Mouse (Mus musculus) forebrain, embryonic 14.5 days (tissue): Measurements from ENCODE around the gene Mt1. TPM values are rescaled to one million over a fixed set of nuclear protein-coding genes. Genes with fewer than 3 reads are reported as not detected.

Experiments used
- ATAC-seq: fragments of 200-750 bp; cut with Nextera tagmentation; 2 replicates; pipeline ENCODE4 v1.8.0; 2017; ENCODE audit warnings: mild to moderate bottlenecking, moderate library complexity
- DNase-seq: peaks from one replicate; pipeline ENCODE4 v3.0.0-alpha.2; 2015; ENCODE audit warnings: low spot score
- H3K27ac ChIP-seq: fragments of 300-500 bp; sonication (generic); 2 replicates; pipeline ENCODE4 v1.5.1; 2014; ENCODE audit warnings: low read depth, mild to moderate bottlenecking, control low read depth, low read length, moderate library complexity
- H3K27me3 ChIP-seq: fragments of 300-500 bp; sonication (generic); replicated peaks from 2 replicates; pipeline ENCODE4 v1.6.1; 2014; ENCODE audit warnings: low read length, control low read depth, mixed read lengths; ENCODE audit not compliant: control insufficient read depth, insufficient read depth
- H3K36me3 ChIP-seq: fragments of 300-500 bp; sonication (generic); 2 replicates; pipeline ENCODE4 v1.6.1; 2014; ENCODE audit warnings: low read length, control low read depth; ENCODE audit not compliant: control insufficient read depth, insufficient read depth
- H3K4me1 ChIP-seq: fragments of 300-500 bp; sonication (generic); 2 replicates; pipeline ENCODE4 v1.6.1; 2014; ENCODE audit warnings: antibody characterized with exemption, low read length, control low read depth; ENCODE audit not compliant: control insufficient read depth, insufficient read depth
- H3K4me2 ChIP-seq: fragments of 300-500 bp; sonication (generic); 2 replicates; pipeline ENCODE4 v1.6.1; 2014; ENCODE audit warnings: mild to moderate bottlenecking, control low read depth, low read length
- H3K4me3 ChIP-seq: fragments of 300-500 bp; sonication (generic); 2 replicates; pipeline ENCODE4 v1.5.1; 2014; ENCODE audit warnings: low read depth, low read length, control low read depth
- H3K9ac ChIP-seq: fragments of 300-500 bp; sonication (generic); 2 replicates; pipeline ENCODE4 v1.6.1; 2014; ENCODE audit warnings: mild to moderate bottlenecking, low read length, control low read depth, moderate library complexity
- H3K9me3 ChIP-seq: fragments of 300-500 bp; sonication (generic); replicated peaks from 2 replicates; pipeline ENCODE4 v1.6.1; 2016; ENCODE audit warnings: low read length, control low read depth, mixed read lengths; ENCODE audit not compliant: control insufficient read depth
- WGBS: fragments of 180-500 bp; shearing (Covaris S2); extraction: QIAGEN DNeasy Blood & Tissue Kit; methylation state at CpG from one replicate; pipeline ENCODE4 v1.1.7; 2014; 5-methylcytosine and 5-hydroxymethylcytosine counted together
- polyA plus RNA-seq: library from polyadenylated mRNA; unstranded; fragments of >200 nt; fragmentation: Nextera tagmentation; extraction: Ambion mirVana; gene quantifications from 2 replicates; pipeline ENCODE4 v1.2.1, GENCODE M21; 2014

The Mt1 gene
- polyA plus RNA-seq, 1 experiment from 2014 or later, result 110 TPM

GRCm38 (mm10) chr8:94179713-94180560 is 1.1 kb downstream of the Mt1 start:
- WGBS, result 4% methylated on average over 25 of the region's 25 CpGs

DNA sequence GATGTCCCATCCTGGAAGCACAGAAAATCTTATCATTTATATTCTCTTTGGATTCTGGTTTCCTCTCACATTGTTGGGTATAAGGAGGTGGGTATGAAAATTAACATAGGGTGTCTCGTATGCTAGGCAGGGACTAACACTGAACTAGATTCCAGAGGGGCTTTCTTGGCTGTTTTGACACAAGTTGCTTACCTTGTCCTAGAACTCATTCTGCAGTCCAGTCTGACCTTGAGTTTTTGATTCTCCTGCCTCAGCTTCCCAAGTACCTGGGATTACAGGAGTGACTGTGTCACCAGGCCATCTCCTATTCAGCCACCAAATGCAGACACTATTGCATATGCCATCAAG is 1.7 kb downstream of the Mt1 start:
- Histone ChIP-seq H3K9ac (no peak overlapping the region), H3K36me3 (no peaks in the 10 kb centered on the region), H3K27ac (no peak overlapping the region), H3K4me1 (peaks cover 17% of the 10 kb centered on the region), H3K4me2 (no peak overlapping the region), H3K9me3 (no peaks in the 10 kb centered on the region), H3K27me3 (peaks cover 44% of the 10 kb centered on the region), H3K4me3 (no peak overlapping the region)
- DNase-seq, result no peak
- WGBS, result 90% methylated on average over 1 of the region's 1 CpGs
- ATAC-seq, result no peak

More at GRCm38 (mm10) chr8:94179713-94180560, 1.1 kb downstream of the Mt1 start:
- DNase-seq (no peak), ATAC-seq (no peak)
- Histone ChIP-seq H3K9ac (peak overlapping the region; percentile 64), H3K4me1 (peaks cover 17% of the 10 kb centered on the region), H3K4me2 (peak overlapping the region; percentile 86), H3K27ac (no peak overlapping the region), H3K27me3 (peaks cover 45% of the 10 kb centered on the region), H3K4me3 (peak overlapping the region; percentile 41), H3K36me3 (no peaks in the 10 kb centered on the region), H3K9me3 (no peaks in the 10 kb centered on the region)

GRCm38 (mm10) chr8:94182055-94182929 is 3.4 kb downstream of the Mt1 start:
- WGBS, result 66% methylated on average over 13 of the region's 13 CpGs
- H3K4me3 ChIP-seq, result no peak overlapping the region

GRCm38 (mm10) chr8:94183117-94183516 is 4.2 kb downstream of the Mt1 start:
- Histone ChIP-seq H3K4me3 (peak overlapping the region; percentile 17), H3K9me3 (no peaks in the 10 kb centered on the region), H3K36me3 (no peaks in the 10 kb centered on the region), H3K9ac (0 out of 2 replicates have a peak overlapping the region, but pooled peaks have one; percentile 17), H3K27me3 (peaks cover 54% of the 10 kb centered on the region), H3K4me1 (peaks cover 17% of the 10 kb centered on the region), H3K27ac (no peak overlapping the region), H3K4me2 (peak overlapping the region; percentile 45)
- under 1% methylated on average over 16 of the region's 16 CpGs for WGBS
- peak; percentile 70 for ATAC-seq
- DNase-seq, result peak; percentile 83

More at GRCm38 (mm10) chr8:94182055-94182929, 3.4 kb downstream of the Mt1 start:
- Histone ChIP-seq H3K4me1 (peaks cover 17% of the 10 kb centered on the region), H3K9ac (no peak overlapping the region), H3K9me3 (no peaks in the 10 kb centered on the region), H3K36me3 (no peaks in the 10 kb centered on the region), H3K27ac (no peak overlapping the region), H3K27me3 (peaks cover 54% of the 10 kb centered on the region), H3K4me2 (peak overlapping the region; percentile 45; the same call in 1 of the 2 replicates)
- ATAC-seq, result no peak
- no peak for DNase-seq

GRCm38 (mm10) chr8:94184357-94184843 is 5.5 kb downstream of the Mt1 start:
- ATAC-seq (no peak), DNase-seq (no peak)
- no peak overlapping the region for H3K27ac ChIP-seq
- H3K36me3 ChIP-seq, result no peaks in the 10 kb centered on the region
- peaks cover 18% of the 10 kb centered on the region for H3K4me1 ChIP-seq
- WGBS, result 28% methylated on average over 12 of the region's 12 CpGs
- H3K27me3 ChIP-seq, result peaks cover 48% of the 10 kb centered on the region
- H3K4me3 ChIP-seq, result no peak overlapping the region
- H3K9ac ChIP-seq, result no peak overlapping the region
- H3K9me3 ChIP-seq, result no peaks in the 10 kb centered on the region
- H3K4me2 ChIP-seq, result no peak overlapping the region

DNA sequence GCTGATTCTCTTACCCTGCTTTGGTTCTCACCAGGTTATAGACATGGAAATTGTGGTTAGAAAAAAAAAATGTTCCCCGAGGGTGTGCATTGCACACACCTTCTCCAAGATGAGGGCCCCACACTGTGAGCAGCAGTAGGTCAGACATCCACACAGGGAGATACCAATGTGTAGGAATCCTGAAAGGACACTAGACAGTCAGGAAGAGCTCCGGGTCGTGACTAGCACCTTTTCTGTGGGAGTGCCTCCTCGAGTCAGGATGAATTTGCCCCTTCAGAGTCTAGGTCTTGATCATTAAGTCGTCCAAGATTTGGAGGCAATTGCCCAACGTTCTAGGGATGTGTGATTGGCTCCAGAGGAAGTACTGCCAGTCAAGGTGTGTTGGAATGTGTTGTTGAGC is 6.9 kb downstream of the Mt1 start:
- Histone ChIP-seq H3K9me3 (no peaks in the 10 kb centered on the region), H3K4me2 (no peak overlapping the region), H3K9ac (no peak overlapping the region), H3K4me1 (peaks cover 14% of the 10 kb centered on the region), H3K27me3 (peaks cover 36% of the 10 kb centered on the region), H3K4me3 (no peak overlapping the region), H3K36me3 (no peaks in the 10 kb centered on the region), H3K27ac (no peak overlapping the region)
- WGBS, result 73% methylated on average over 6 of the region's 6 CpGs
- DNase-seq (no peak), ATAC-seq (no peak)

DNA sequence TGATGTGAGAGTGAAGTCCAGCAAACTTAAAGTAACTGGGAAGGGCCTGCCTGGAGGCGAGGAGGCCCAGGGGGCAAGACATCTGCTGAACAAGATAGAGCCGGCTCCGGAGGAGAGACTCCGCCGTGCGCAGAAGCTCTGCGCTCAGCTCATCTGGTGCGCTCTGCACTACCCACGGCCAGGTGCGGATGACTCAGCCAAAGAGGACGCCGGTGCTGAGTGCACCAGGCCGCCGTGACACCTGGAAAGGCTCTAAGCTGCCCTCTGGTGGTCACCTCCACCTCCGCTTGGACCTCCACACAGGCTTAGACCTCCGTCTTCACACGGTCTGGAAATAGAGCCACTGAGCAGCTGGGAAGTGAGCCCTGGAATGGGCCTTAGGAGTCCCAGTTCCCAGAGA is 7.7 kb downstream of the Mt1 start:
- H3K27ac ChIP-seq, result no peak overlapping the region
- peaks cover 36% of the 10 kb centered on the region for H3K27me3 ChIP-seq
- WGBS, result 3% methylated on average over 17 of the region's 17 CpGs
- no peak overlapping the region for H3K4me3 ChIP-seq
- ATAC-seq (no peak), DNase-seq (peak; percentile 51)
- no peaks in the 10 kb centered on the region for H3K9me3 ChIP-seq
- no peak overlapping the region for H3K9ac ChIP-seq
- H3K36me3 ChIP-seq, result no peaks in the 10 kb centered on the region
- peaks cover 14% of the 10 kb centered on the region for H3K4me1 ChIP-seq
- H3K4me2 ChIP-seq, result 0 out of 2 replicates have a peak overlapping the region, but pooled peaks have one; percentile 6

- WGBS, result 39% methylated on average over 21 of the region's 21 CpGs
- ATAC-seq (no peak), DNase-seq (peak; percentile 49)
- H3K4me1 ChIP-seq, result peaks cover 14% of the 10 kb centered on the region
- no peak overlapping the region for H3K4me3 ChIP-seq
- no peaks in the 10 kb centered on the region for H3K9me3 ChIP-seq
- no peak overlapping the region for H3K27ac ChIP-seq
- H3K9ac ChIP-seq, result no peak overlapping the region
- no peak overlapping the region for H3K4me2 ChIP-seq
- no peaks in the 10 kb centered on the region for H3K36me3 ChIP-seq
- peaks cover 33% of the 10 kb centered on the region for H3K27me3 ChIP-seq
These were observed 8.6 kb downstream of the Mt1 start for GRCm38 (mm10) chr8:94187290-94188002.
